Comparison of ENCODE assay signal across 13 mouse cellular contexts in genomic region chr9:40423427-40423867, GRCm38 (mm10).
DNase-seq lines count a peak whose midpoint lies in the region; ATAC-seq and TF ChIP-seq lines count a peak whose summit lies in the region.
"Had no signal": no experiment of that assay in that cellular context is flagged by ENCODE, and none has a peak within 500 bp of the region (broad histone marks: within the 10 kb centered on the region; RNA-seq: fewer than 3 reads in every experiment).

No protein-coding gene starts in this region.

- H3K36me3 ChIP-seq in kidney, embryonic 16.5 days (ENCODE audit: insufficient read depth, low read length) = no peaks in the 10 kb centered on the region
- peaks cover 0 to 25% of the 10 kb centered on the region in 2 experiments for H3K36me3 ChIP-seq in CH12.LX (replicated peaks in 1 of 2; ENCODE audit: control insufficient read depth in 1 of 2, insufficient read depth in 1 of 2, low read length in 1 of 2)
- H3K36me3 ChIP-seq in midbrain, embryonic 11.5 days (ENCODE audit: control insufficient read depth, insufficient read depth, low read length) = no peaks in the 10 kb centered on the region
- H3K36me3 ChIP-seq: kidney, embryonic 15.5 days; liver, embryonic 15.5 days had no signal

- no peaks in the 10 kb centered on the region; the same call in 1 of the 2 replicates for H3K4me1 ChIP-seq in kidney, embryonic 16.5 days (ENCODE audit: insufficient read depth, low read length)
- H3K4me1 ChIP-seq in CH12.LX (ENCODE audit: control insufficient read depth in 1 of 2, insufficient read depth in 2 of 2) = peaks cover 4 to 28% of the 10 kb centered on the region in 2 experiments; a peak in 3 of 4 replicates
- H3K4me1 ChIP-seq in midbrain, embryonic 11.5 days (ENCODE audit: control insufficient read depth, insufficient read depth, low read length) = no peaks in the 10 kb centered on the region
- H3K4me1 ChIP-seq: kidney, embryonic 15.5 days; liver, embryonic 15.5 days had no signal

- no peak for ATAC-seq in kidney, embryonic 16.5 days (ENCODE audit: low FRiP score, low TSS enrichment)
- ATAC-seq in monocyte, adult 5-6 weeks (replicated peaks; ENCODE audit: insufficient number of reproducible peaks, low FRiP score, low TSS enrichment, poor library complexity, severe bottlenecking) = peak; percentile 89
- no peak for ATAC-seq in midbrain, embryonic 11.5 days (ENCODE audit: low FRiP score)

- TF ChIP-seq EP300 in CH12.LX (IDR thresholded peaks at IDR 0.05; ENCODE audit: low read length) = peak; percentile 9; the same call in 1 of the 2 replicates

- H3K4me3 ChIP-seq in kidney, embryonic 16.5 days (ENCODE audit: low read length) = no peak overlapping the region
- H3K4me3 ChIP-seq in CH12.LX (replicated peaks in 1 of 3; ENCODE audit: low read depth in 2 of 3, low read length in 2 of 3, poor library complexity in 1 of 3) = peak overlapping the region; percentile 60 to 72 (median 68)
- no peak overlapping the region for H3K4me3 ChIP-seq in midbrain, embryonic 11.5 days (ENCODE audit: low read depth, low read length)
- H3K4me3 ChIP-seq: kidney, embryonic 15.5 days; liver, embryonic 15.5 days had no signal

- H3K79me2 ChIP-seq in CH12.LX (replicated peaks; ENCODE audit: control insufficient read depth, extremely low read depth, insufficient read depth, poor library complexity, severe bottlenecking) = no peaks in the 10 kb centered on the region; the same call in none of the 2 replicates

- H3K9me3 ChIP-seq in kidney, embryonic 16.5 days (ENCODE audit: low read length) = no peaks in the 10 kb centered on the region
- peaks cover 11% of the 10 kb centered on the region for H3K9me3 ChIP-seq in CH12.LX (replicated peaks; ENCODE audit: low read length)
- H3K9me3 ChIP-seq in midbrain, embryonic 11.5 days (ENCODE audit: control insufficient read depth, low read length) = no peaks in the 10 kb centered on the region
- H3K9me3 ChIP-seq: kidney, embryonic 15.5 days; liver, embryonic 15.5 days had no signal

- TF ChIP-seq CTCF in CH12.LX (conservative IDR thresholded peaks at IDR 0.05 in 1 of 2, IDR thresholded peaks at IDR 0.05 in 1 of 2; ENCODE audit: low read depth in 2 of 2, low read length in 2 of 2) = no peak

- no peak overlapping the region for H3K27ac ChIP-seq in kidney, embryonic 16.5 days (ENCODE audit: low read length)
- peak overlapping the region; percentile 93 for H3K27ac ChIP-seq in CH12.LX (ENCODE audit: insufficient read depth, low read depth)
- no peak overlapping the region for H3K27ac ChIP-seq in midbrain, embryonic 11.5 days (ENCODE audit: low read depth, low read length)
- H3K27ac ChIP-seq: kidney, embryonic 15.5 days; liver, embryonic 15.5 days had no signal

- no peak for TF ChIP-seq RAD21 in CH12.LX (IDR thresholded peaks at IDR 0.05; ENCODE audit: low read depth, low read length)

- DNase-seq in kidney, adult 9 months = peak; percentile 57
- peak; percentile 95 for DNase-seq in CH12.LX (ENCODE audit: extremely low read depth)
- DNase-seq in thymus, postnatal 14 days = peak; percentile 48
- no peak for DNase-seq in layer of hippocampus, adult 11-12 months (ENCODE audit: low spot score)
- DNase-seq in adrenal gland, postnatal 4 days (ENCODE audit: low spot score in 2 of 2) = no peak
- no peak for DNase-seq in midbrain, embryonic 11.5 days (ENCODE audit: low spot score, missing footprints)
- DNase-seq: cerebellum, postnatal 14 days; heart, adult 18-20 months; heart, postnatal 4 days had no signal

- H3K4me2 ChIP-seq in kidney, embryonic 16.5 days (replicated peaks; ENCODE audit: low read depth, low read length) = no peak overlapping the region
- H3K4me2 ChIP-seq in CH12.LX (ENCODE audit: insufficient read depth, low read depth, poor library complexity, severe bottlenecking) = peak overlapping the region; percentile 65; the same call in 1 of the 2 replicates
- no peak overlapping the region for H3K4me2 ChIP-seq in midbrain, embryonic 11.5 days
- H3K4me2 ChIP-seq: kidney, embryonic 15.5 days; liver, embryonic 15.5 days had no signal

- no peaks in the 10 kb centered on the region for H3K27me3 ChIP-seq in kidney, embryonic 16.5 days (ENCODE audit: insufficient read depth, low read length)
- no peaks in the 10 kb centered on the region for H3K27me3 ChIP-seq in CH12.LX (replicated peaks)
- no peaks in the 10 kb centered on the region for H3K27me3 ChIP-seq in midbrain, embryonic 11.5 days (ENCODE audit: control insufficient read depth, insufficient read depth, low read length)
- H3K27me3 ChIP-seq: kidney, embryonic 15.5 days; liver, embryonic 15.5 days had no signal

- WGBS in kidney, embryonic 16.5 days = 73% methylated on average over 6 of the region's 6 CpGs
- WGBS in midbrain, embryonic 11.5 days = 87% methylated on average over 6 of the region's 6 CpGs

- no peak overlapping the region for H3K9ac ChIP-seq in kidney, embryonic 16.5 days (replicated peaks; ENCODE audit: low read length)
- peak overlapping the region; percentile 60 for H3K9ac ChIP-seq in CH12.LX (ENCODE audit: insufficient read depth, low read depth)
- H3K9ac ChIP-seq in midbrain, embryonic 11.5 days (ENCODE audit: low read length) = no peak overlapping the region
- H3K9ac ChIP-seq: kidney, embryonic 15.5 days; liver, embryonic 15.5 days had no signal

- in situ Hi-C loops in CH12.LX (cut with MboI; ENCODE audit: low pct_ligation_motif_present, low pct_unique_long_range_greater_than_20kb, low sequenced_read_pairs) = loop anchor here (25.0 kb wide), 1 partner anchor 339 kb away; no protein-coding TSS in a partner anchor

- dilution Hi-C loops in CH12.LX (cut with MboI; ENCODE audit: extremely low pct_ligation_motif_present, extremely low pct_unique_long_range_greater_than_20kb, low sequenced_read_pairs) = no loop called here

- peak; percentile 64 for TF ChIP-seq POLR2A in CH12.LX (IDR thresholded peaks at IDR 0.05; ENCODE audit: low read depth, low read length)

TF ChIP-seq in CH12.LX, 34 proteins besides CTCF, POLR2A, EP300 and RAD21:
- no peak; the same call in 1 of the 2 replicates for TF ChIP-seq ZMIZ1 (IDR thresholded peaks at IDR 0.05; ENCODE audit: low read depth, low read length)
- TF ChIP-seq SMC3 (IDR thresholded peaks at IDR 0.05; ENCODE audit: low read depth, low read length) = no peak
- TF ChIP-seq USF2 (conservative IDR thresholded peaks at IDR 0.05; ENCODE audit: low read depth, low read length) = no peak
- TF ChIP-seq IRF4 (IDR thresholded peaks at IDR 0.05; ENCODE audit: low read depth, low read length) = peak; percentile 83
- TF ChIP-seq HCFC1 (IDR thresholded peaks at IDR 0.05; ENCODE audit: low read depth, low read length) = peak; percentile 62
- peak; percentile 72 for TF ChIP-seq MXI1 (IDR thresholded peaks at IDR 0.05; ENCODE audit: low read depth, low read length)
- TF ChIP-seq TBP (conservative IDR thresholded peaks at IDR 0.05; ENCODE audit: low read depth, low read length) = peak; percentile 93
- no peak for TF ChIP-seq JUND (conservative IDR thresholded peaks at IDR 0.05; ENCODE audit: low read depth, low read length)
- TF ChIP-seq NELFE (IDR thresholded peaks at IDR 0.05; ENCODE audit: low read depth, low read length) = peak; percentile 56; the same call in 1 of the 2 replicates
- TF ChIP-seq BHLHE40 (IDR thresholded peaks at IDR 0.05; ENCODE audit: low read depth, low read length) = no peak
- no peak for TF ChIP-seq GABPA (IDR thresholded peaks at IDR 0.05; ENCODE audit: insufficient replicate concordance, low read depth, low read length)
- peak; percentile 1 for TF ChIP-seq MYC (IDR thresholded peaks at IDR 0.05; ENCODE audit: low read depth, low read length)
- peak; percentile 48; the same call in 1 of the 2 replicates for TF ChIP-seq MEF2A (IDR thresholded peaks at IDR 0.05; ENCODE audit: borderline replicate concordance, low read depth, low read length)
- TF ChIP-seq UBTF (IDR thresholded peaks at IDR 0.05; ENCODE audit: low read depth, low read length) = no peak
- TF ChIP-seq E2F4 (IDR thresholded peaks at IDR 0.05; ENCODE audit: insufficient replicate concordance, low read depth, low read length) = no peak
- no peak for TF ChIP-seq ZKSCAN1 (IDR thresholded peaks at IDR 0.05; ENCODE audit: borderline replicate concordance, low read depth, low read length)
- TF ChIP-seq TCF12 (IDR thresholded peaks at IDR 0.05; ENCODE audit: low read depth, low read length) = peak; percentile 57
- peak; percentile 67; the same call in 1 of the 2 replicates for TF ChIP-seq CHD2 (IDR thresholded peaks at IDR 0.05; ENCODE audit: low read length)
- TF ChIP-seq CHD1 (IDR thresholded peaks at IDR 0.05; ENCODE audit: low read depth, low read length) = no peak
- no peak for TF ChIP-seq POLR2AphosphoS2 (IDR thresholded peaks at IDR 0.05; ENCODE audit: low read depth, low read length)
- peak; percentile 41; the same call in 1 of the 2 replicates for TF ChIP-seq MAZ (IDR thresholded peaks at IDR 0.05; ENCODE audit: low read depth, low read length)
- peak; percentile 79 for TF ChIP-seq ELF1 (IDR thresholded peaks at IDR 0.05; ENCODE audit: low read depth, low read length)
- no peak for TF ChIP-seq RCOR1 (conservative IDR thresholded peaks at IDR 0.05; ENCODE audit: low read depth, low read length)
- TF ChIP-seq ETS1 (conservative IDR thresholded peaks at IDR 0.05; ENCODE audit: low read depth, low read length) = peak; percentile 71
- no peak; the same call in 1 of the 2 replicates for TF ChIP-seq MAFK (IDR thresholded peaks at IDR 0.05; ENCODE audit: insufficient replicate concordance, low read length)
TF ChIP-seq in CH12.LX: peak in this region for 12.

Comparison
In these comparisons a context has a peak if more than half of its experiments do, and no peak if none do; other contexts are left out.
1. DNase-seq: peak in kidney, adult 9 months (single experiment), CH12.LX (single experiment) and thymus, postnatal 14 days (single experiment); none in layer of hippocampus, adult 11-12 months (single experiment), adrenal gland, postnatal 4 days (0 of 2) and midbrain, embryonic 11.5 days (single experiment).
2. H3K4me3 ChIP-seq: peak in CH12.LX (3 of 3); none in kidney, embryonic 16.5 days (single experiment) and midbrain, embryonic 11.5 days (single experiment).